Mouse (Mus musculus) heart, embryonic 15.5 days (tissue): ENCODE data around the gene Fam19a2. TPM values are rescaled to one million over a fixed set of nuclear protein-coding genes. Genes with fewer than 3 reads are reported as not detected.

Experiments used
- ATAC-seq: fragments of 200-750 bp; cut with Nextera tagmentation; replicated peaks from 2 replicates; pipeline ENCODE4 v1.8.0; 2017; ENCODE audit warnings: low read depth, moderate TSS enrichment; ENCODE audit not compliant: insufficient number of reproducible peaks, insufficient read depth, low FRiP score
- H3K27ac ChIP-seq: fragments of 300-500 bp; sonication (generic); 2 replicates; pipeline ENCODE4 v1.5.1; 2015; ENCODE audit warnings: mild to moderate bottlenecking, inconsistent platforms
- H3K27me3 ChIP-seq: fragments of 300-500 bp; sonication (generic); 2 replicates; pipeline ENCODE4 v1.6.1; 2015; ENCODE audit warnings: inconsistent platforms
- H3K36me3 ChIP-seq: fragments of 300-500 bp; sonication (generic); 2 replicates; pipeline ENCODE4 v1.6.1; 2015; ENCODE audit warnings: mild to moderate bottlenecking, inconsistent platforms
- H3K4me1 ChIP-seq: fragments of 300-500 bp; sonication (generic); replicated peaks from 2 replicates; pipeline ENCODE4 v1.6.1; 2015; ENCODE audit warnings: inconsistent platforms
- H3K4me2 ChIP-seq: fragments of 300-500 bp; sonication (generic); 2 replicates; pipeline ENCODE4 v1.6.1; 2015; ENCODE audit warnings: inconsistent platforms, mild to moderate bottlenecking, moderate library complexity
- H3K4me3 ChIP-seq: fragments of 300-500 bp; sonication (generic); 2 replicates; pipeline ENCODE4 v1.5.1; 2015; ENCODE audit warnings: mild to moderate bottlenecking, inconsistent platforms
- H3K9ac ChIP-seq: fragments of 300-500 bp; sonication (generic); 2 replicates; pipeline ENCODE4 v1.6.1; 2015; ENCODE audit warnings: mild to moderate bottlenecking, inconsistent platforms
- H3K9me3 ChIP-seq: fragments of 300-500 bp; sonication (generic); replicated peaks from 2 replicates; pipeline ENCODE4 v1.6.1; 2016; ENCODE audit warnings: inconsistent platforms
- WGBS: fragments of 180-500 bp; shearing (Covaris S2); methylation state at CpG from one replicate; pipeline ENCODE4 v1.1.7; 2015; ENCODE audit warnings: mixed read lengths; 5-methylcytosine and 5-hydroxymethylcytosine counted together
- polyA plus RNA-seq: library from polyadenylated mRNA; unstranded; fragments of >200 nt; fragmentation: Nextera tagmentation; extraction: Ambion mirVana; gene quantifications from 2 replicates; pipeline ENCODE4 v1.2.1, GENCODE M21; 2015

Fam19a2 gene
- polyA plus RNA-seq, 1 experiment from 2014 or later, result 0.55 TPM

- Histone ChIP-seq H3K9me3 (no peaks in the 10 kb centered on the region), H3K36me3 (no peaks in the 10 kb centered on the region), H3K4me3 (no peak overlapping the region), H3K9ac (no peak overlapping the region), H3K4me1 (no peaks in the 10 kb centered on the region), H3K27me3 (no peaks in the 10 kb centered on the region), H3K4me2 (no peak overlapping the region), H3K27ac (no peak overlapping the region)
- ATAC-seq, result no peak
Observed at GRCm38 (mm10) chr10:123671208-123671607, 407.4 kb downstream of the Fam19a2 start.

- WGBS, result 18% methylated on average over 7 of the region's 7 CpGs
- Histone ChIP-seq H3K9me3 (no peaks in the 10 kb centered on the region), H3K9ac (no peak overlapping the region), H3K4me1 (no peaks in the 10 kb centered on the region), H3K27me3 (no peaks in the 10 kb centered on the region), H3K36me3 (no peaks in the 10 kb centered on the region), H3K4me2 (no peak overlapping the region), H3K4me3 (no peak overlapping the region), H3K27ac (no peak overlapping the region)
- no peak for ATAC-seq
Observed at GRCm38 (mm10) chr10:123678284-123678864, 414.6 kb downstream of the Fam19a2 start.

- Histone ChIP-seq H3K9me3 (no peaks in the 10 kb centered on the region), H3K27me3 (no peaks in the 10 kb centered on the region), H3K4me2 (no peak overlapping the region), H3K4me3 (no peak overlapping the region), H3K9ac (no peak overlapping the region), H3K36me3 (no peaks in the 10 kb centered on the region), H3K4me1 (no peaks in the 10 kb centered on the region), H3K27ac (no peak overlapping the region)
- whole genome bisulfite sequencing, result 51% methylated on average over 9 of the region's 9 CpGs
- ATAC-seq, result no peak
Observed at GRCm38 (mm10) chr10:123682718-123683255, 419.0 kb downstream of the Fam19a2 start.

GRCm38 (mm10) chr10:123692186-123692925 lies 428.6 kb downstream of the Fam19a2 start:
- WGBS, result 53% methylated on average over 8 of the region's 8 CpGs
- Histone ChIP-seq H3K4me3 (no peak overlapping the region), H3K27me3 (no peaks in the 10 kb centered on the region), H3K4me2 (no peak overlapping the region), H3K36me3 (no peaks in the 10 kb centered on the region), H3K9me3 (no peaks in the 10 kb centered on the region), H3K4me1 (no peaks in the 10 kb centered on the region), H3K9ac (no peak overlapping the region), H3K27ac (peak overlapping the region; percentile 39; the same call in 1 of the 2 replicates)
- no peak for ATAC-seq

- no peak overlapping the region for H3K4me2 ChIP-seq
- H3K27ac ChIP-seq, result no peak overlapping the region
- H3K36me3 ChIP-seq, result no peaks in the 10 kb centered on the region
- no peaks in the 10 kb centered on the region for H3K9me3 ChIP-seq
- no peak overlapping the region for H3K9ac ChIP-seq
- WGBS, result 87% methylated on average over 4 of the region's 4 CpGs
- H3K4me3 ChIP-seq, result no peak overlapping the region
- H3K4me1 ChIP-seq, result no peaks in the 10 kb centered on the region
- no peak for ATAC-seq
- H3K27me3 ChIP-seq, result no peaks in the 10 kb centered on the region
Observed at GRCm38 (mm10) chr10:123692926-123693224, 429.1 kb downstream of the Fam19a2 start.

- Histone ChIP-seq H3K36me3 (no peaks in the 10 kb centered on the region), H3K27me3 (no peaks in the 10 kb centered on the region), H3K4me1 (no peaks in the 10 kb centered on the region), H3K9me3 (no peaks in the 10 kb centered on the region), H3K9ac (no peak overlapping the region), H3K4me3 (no peak overlapping the region), H3K4me2 (no peak overlapping the region), H3K27ac (no peak overlapping the region)
- 79% methylated on average over 4 of the region's 4 CpGs for WGBS
- ATAC-seq, result no peak
Observed at GRCm38 (mm10) chr10:123702595-123702994, 438.8 kb downstream of the Fam19a2 start.

GRCm38 (mm10) chr10:123707026-123707425 lies 443.2 kb downstream of the Fam19a2 start:
- ATAC-seq, result no peak
- Histone ChIP-seq H3K4me1 (no peaks in the 10 kb centered on the region), H3K27me3 (no peaks in the 10 kb centered on the region), H3K27ac (no peak overlapping the region), H3K9ac (no peak overlapping the region), H3K36me3 (no peaks in the 10 kb centered on the region), H3K9me3 (no peaks in the 10 kb centered on the region), H3K4me2 (no peak overlapping the region), H3K4me3 (no peak overlapping the region)
- 89% methylated on average over 3 of the region's 3 CpGs for WGBS

GRCm38 (mm10) chr10:123710738-123711137 lies 446.9 kb downstream of the Fam19a2 start:
- Histone ChIP-seq H3K4me2 (no peak overlapping the region), H3K9ac (no peak overlapping the region), H3K27me3 (no peaks in the 10 kb centered on the region), H3K27ac (no peak overlapping the region), H3K36me3 (no peaks in the 10 kb centered on the region), H3K9me3 (no peaks in the 10 kb centered on the region), H3K4me3 (no peak overlapping the region), H3K4me1 (no peaks in the 10 kb centered on the region)
- ATAC-seq, result no peak
- 83% methylated on average over 2 of the region's 2 CpGs for WGBS

- 72% methylated on average over 2 of the region's 2 CpGs for WGBS
- Histone ChIP-seq H3K4me2 (no peak overlapping the region), H3K4me3 (no peak overlapping the region), H3K9me3 (no peaks in the 10 kb centered on the region), H3K36me3 (no peaks in the 10 kb centered on the region), H3K4me1 (no peaks in the 10 kb centered on the region), H3K27ac (no peak overlapping the region), H3K9ac (no peak overlapping the region), H3K27me3 (no peaks in the 10 kb centered on the region)
- no peak for ATAC-seq
Observed at GRCm38 (mm10) chr10:123721952-123722460, 458.2 kb downstream of the Fam19a2 start.

- Histone ChIP-seq H3K4me1 (no peaks in the 10 kb centered on the region), H3K9ac (no peak overlapping the region), H3K27ac (no peak overlapping the region), H3K36me3 (no peaks in the 10 kb centered on the region), H3K27me3 (no peaks in the 10 kb centered on the region), H3K4me3 (no peak overlapping the region), H3K9me3 (no peaks in the 10 kb centered on the region), H3K4me2 (no peak overlapping the region)
- no peak for ATAC-seq
Observed at GRCm38 (mm10) chr10:123723641-123724040, 459.8 kb downstream of the Fam19a2 start.

GRCm38 (mm10) chr10:123748317-123748716 lies 484.5 kb downstream of the Fam19a2 start:
- Histone ChIP-seq H3K9ac (no peak overlapping the region), H3K36me3 (no peaks in the 10 kb centered on the region), H3K9me3 (no peaks in the 10 kb centered on the region), H3K27me3 (no peaks in the 10 kb centered on the region), H3K4me1 (no peaks in the 10 kb centered on the region), H3K4me3 (no peak overlapping the region), H3K4me2 (no peak overlapping the region), H3K27ac (no peak overlapping the region)
- 60% methylated on average over 1 of the region's 1 CpGs for WGBS
- ATAC-seq, result no peak
